8 mouse cellular contexts compared by ENCODE assay signal in genomic region chr11:32454231-32454799, GRCm38 (mm10). TPM values are rescaled to one million over a fixed set of nuclear protein-coding genes. Genes with fewer than 3 reads are reported as not detected.
A peak's percentile ranks its signal among the peaks of the same experiment; 100 is the strongest.
DNase-seq lines count a peak whose midpoint lies in the region; ATAC-seq and TF ChIP-seq lines count a peak whose summit lies in the region.

No protein-coding gene starts in this region.

- no peaks in the 10 kb centered on the region for H3K79me2 ChIP-seq in CH12.LX (replicated peaks; ENCODE audit: control insufficient read depth, extremely low read depth, insufficient read depth, poor library complexity, severe bottlenecking)

- TF ChIP-seq EP300 in CH12.LX (IDR thresholded peaks at IDR 0.05; ENCODE audit: low read length) = no peak

- DNase-seq in gastrocnemius, adult 8-10 months (ENCODE audit: low spot score in 2 of 2) = peak; percentile 11
- DNase-seq in gastrocnemius, postnatal 25 days = no peak
- no peak for DNase-seq in CH12.LX (ENCODE audit: extremely low read depth)
- DNase-seq in limb, embryonic 14.5 days (ENCODE audit: low spot score) = peak; percentile 62
- DNase-seq in c-Kit-positive CD71-positive TER-119-positive erythroid progenitor cells, embryonic 14.5 days (ENCODE audit: low spot score) = no peak
- no peak for DNase-seq in Muller cell, postnatal 12 days (ENCODE audit: inconsistent ontology term)

- in situ Hi-C loops in CH12.LX (cut with MboI; ENCODE audit: low pct_ligation_motif_present, low pct_unique_long_range_greater_than_20kb, low sequenced_read_pairs) = loop anchor here (5.0 kb wide), 2 partner anchors 33 to 138 kb away; no protein-coding TSS in a partner anchor

- WGBS in forebrain, embryonic 12.5 days = 2% methylated on average over 19 of the region's 19 CpGs
- WGBS in limb, embryonic 14.5 days = 2% methylated on average over 19 of the region's 19 CpGs
- WGBS in neural tube, embryonic 15.5 days = 1% methylated on average over 19 of the region's 19 CpGs

- dilution Hi-C loops in CH12.LX (cut with MboI; ENCODE audit: extremely low pct_ligation_motif_present, extremely low pct_unique_long_range_greater_than_20kb, low sequenced_read_pairs) = no loop called here

- TF ChIP-seq POLR2A in CH12.LX (IDR thresholded peaks at IDR 0.05; ENCODE audit: low read depth, low read length) = no peak
- no peak for TF ChIP-seq POLR2A in limb, embryonic 14.5 days (IDR thresholded peaks at IDR 0.05; ENCODE audit: borderline replicate concordance, extremely low read depth, insufficient read depth, insufficient read length)

- peak overlapping the region; percentile 55 to 78 (median 73) for H3K4me3 ChIP-seq in CH12.LX (replicated peaks in 1 of 3; ENCODE audit: low read depth in 2 of 3, low read length in 2 of 3, poor library complexity in 1 of 3)
- H3K4me3 ChIP-seq in forebrain, embryonic 12.5 days (replicated peaks) = peak overlapping the region; percentile 79
- H3K4me3 ChIP-seq in limb, embryonic 14.5 days (replicated peaks; ENCODE audit: low read length) = peak overlapping the region; percentile 92
- peak overlapping the region; percentile 89 for H3K4me3 ChIP-seq in neural tube, embryonic 15.5 days (replicated peaks)

- H3K9ac ChIP-seq in CH12.LX (ENCODE audit: insufficient read depth, low read depth) = peak overlapping the region; percentile 29; the same call in 1 of the 2 replicates
- H3K9ac ChIP-seq in forebrain, embryonic 12.5 days = peak overlapping the region; percentile 88
- peak overlapping the region; percentile 95 for H3K9ac ChIP-seq in limb, embryonic 14.5 days (ENCODE audit: low read depth, low read length, severe bottlenecking)
- peak overlapping the region; percentile 93 for H3K9ac ChIP-seq in neural tube, embryonic 15.5 days (replicated peaks)

- H3K36me3 ChIP-seq in CH12.LX (replicated peaks in 1 of 2; ENCODE audit: control insufficient read depth in 1 of 2, insufficient read depth in 1 of 2, low read length in 1 of 2) = no peaks in the 10 kb centered on the region
- no peaks in the 10 kb centered on the region for H3K36me3 ChIP-seq in forebrain, embryonic 12.5 days (replicated peaks)
- H3K36me3 ChIP-seq in limb, embryonic 14.5 days (ENCODE audit: control insufficient read depth, insufficient read depth, low read length) = no peaks in the 10 kb centered on the region
- no peaks in the 10 kb centered on the region for H3K36me3 ChIP-seq in neural tube, embryonic 15.5 days

- H3K27ac ChIP-seq in CH12.LX (ENCODE audit: insufficient read depth, low read depth) = no peak overlapping the region
- peak overlapping the region; percentile 81 for H3K27ac ChIP-seq in forebrain, embryonic 12.5 days
- H3K27ac ChIP-seq in limb, embryonic 14.5 days (replicated peaks; ENCODE audit: low read depth, low read length) = peak overlapping the region; percentile 95
- H3K27ac ChIP-seq in neural tube, embryonic 15.5 days (replicated peaks) = peak overlapping the region; percentile 98

- peak overlapping the region; percentile 44 for H3K4me2 ChIP-seq in CH12.LX (ENCODE audit: insufficient read depth, low read depth, poor library complexity, severe bottlenecking)
- peak overlapping the region; percentile 92 for H3K4me2 ChIP-seq in forebrain, embryonic 12.5 days
- H3K4me2 ChIP-seq in limb, embryonic 14.5 days (replicated peaks; ENCODE audit: low read depth, low read length, severe bottlenecking) = peak overlapping the region; percentile 68
- peak overlapping the region; percentile 94 for H3K4me2 ChIP-seq in neural tube, embryonic 15.5 days

- no peaks in the 10 kb centered on the region for H3K9me3 ChIP-seq in CH12.LX (replicated peaks; ENCODE audit: low read length)
- H3K9me3 ChIP-seq in forebrain, embryonic 12.5 days = no peaks in the 10 kb centered on the region
- H3K9me3 ChIP-seq in limb, embryonic 14.5 days (ENCODE audit: control insufficient read depth, low read length) = no peaks in the 10 kb centered on the region
- H3K9me3 ChIP-seq in neural tube, embryonic 15.5 days (replicated peaks) = no peaks in the 10 kb centered on the region

- TF ChIP-seq CTCF in CH12.LX (conservative IDR thresholded peaks at IDR 0.05 in 1 of 2, IDR thresholded peaks at IDR 0.05 in 1 of 2; ENCODE audit: low read depth in 2 of 2, low read length in 2 of 2) = no peak

- H3K4me1 ChIP-seq in CH12.LX (ENCODE audit: control insufficient read depth in 1 of 2, insufficient read depth in 2 of 2) = peaks cover 4 to 22% of the 10 kb centered on the region in 2 experiments; a peak in 3 of 4 replicates
- peaks cover 20% of the 10 kb centered on the region for H3K4me1 ChIP-seq in forebrain, embryonic 12.5 days
- peaks cover 22% of the 10 kb centered on the region for H3K4me1 ChIP-seq in limb, embryonic 14.5 days (ENCODE audit: control insufficient read depth, insufficient read depth, low read length)
- peaks cover 29% of the 10 kb centered on the region for H3K4me1 ChIP-seq in neural tube, embryonic 15.5 days

- H3K27me3 ChIP-seq in CH12.LX (replicated peaks) = peaks cover 12% of the 10 kb centered on the region
- H3K27me3 ChIP-seq in forebrain, embryonic 12.5 days = peaks cover 13% of the 10 kb centered on the region
- H3K27me3 ChIP-seq in limb, embryonic 14.5 days (ENCODE audit: control insufficient read depth, insufficient read depth, low read length) = no peaks in the 10 kb centered on the region
- H3K27me3 ChIP-seq in neural tube, embryonic 15.5 days (replicated peaks) = no peaks in the 10 kb centered on the region

- TF ChIP-seq RAD21 in CH12.LX (IDR thresholded peaks at IDR 0.05; ENCODE audit: low read depth, low read length) = no peak

- ATAC-seq in forebrain, embryonic 12.5 days (ENCODE audit: low FRiP score) = peak; percentile 39; the same call in 1 of the 2 replicates
- no peak; the same call in 1 of the 2 replicates for ATAC-seq in limb, embryonic 14.5 days (ENCODE audit: low FRiP score, low read depth)
- peak; percentile 53 for ATAC-seq in neural tube, embryonic 15.5 days (ENCODE audit: low FRiP score)

TF ChIP-seq in CH12.LX, 34 proteins besides CTCF, POLR2A, EP300 and RAD21:
- TF ChIP-seq ZNF384 (IDR thresholded peaks at IDR 0.05; ENCODE audit: low read depth, low read length) (peak; percentile 65; the same call in 1 of the 2 replicates), TBP (conservative IDR thresholded peaks at IDR 0.05; ENCODE audit: low read depth, low read length) (no peak), BHLHE40 (IDR thresholded peaks at IDR 0.05; ENCODE audit: low read depth, low read length) (peak; percentile 32; the same call in 1 of the 2 replicates)

RNA-seq across cellular contexts. Expression of gene Ubtd2, which starts 0.9 kb away (rescaled TPM):
- total RNA-seq in gastrocnemius, adult 8-10 months (2022) = 1 to 10 TPM; 6.3 to 7.2 (median 6.6) TPM
- total RNA-seq in gastrocnemius, postnatal 25 days (2021) = 10 to 100 TPM in 1 of 2 experiments, 1 to 10 TPM in 1; 9.3 to 10.5 TPM
- total RNA-seq in CH12.LX (2012; rRNA removed) = 10.3 and 13.4 TPM in 2 replicates
- total RNA-seq in CH12.LX (2014; rRNA removed) = 17.8 and 21.4 TPM in 2 replicates
- 17.4 and 18.2 TPM in 2 replicates for polyA plus RNA-seq in CH12.LX (2012; ENCODE audit: insufficient read length, low read depth)
- polyA plus RNA-seq in forebrain, embryonic 12.5 days (2016; fragmentation: Nextera tagmentation; extraction: Ambion mirVana) = 68.3 and 72.7 TPM in 2 replicates
- 74.2 and 78.1 TPM in 2 replicates for polyA plus RNA-seq in limb, embryonic 14.5 days (2012; rRNA removed)
- polyA plus RNA-seq in limb, embryonic 14.5 days (2014; fragmentation: Nextera tagmentation; extraction: Ambion mirVana) = 107 and 118 TPM in 2 replicates
- 34.9 and 38.5 TPM in 2 replicates for polyA plus RNA-seq in neural tube, embryonic 15.5 days (2015; fragmentation: Nextera tagmentation; extraction: Ambion mirVana)

Comparison
In these comparisons a context has a peak if more than half of its experiments do, and no peak if none do; other contexts are left out.
1. DNase-seq: peak in gastrocnemius, adult 8-10 months (2 of 2) and limb, embryonic 14.5 days (single experiment); none in gastrocnemius, postnatal 25 days (single experiment), CH12.LX (single experiment), c-Kit-positive CD71-positive TER-119-positive erythroid progenitor cells, embryonic 14.5 days (single experiment) and Muller cell, postnatal 12 days (single experiment).
2. H3K4me2 ChIP-seq: peak in every context shown above with its lines; median percentile 94 in neural tube, embryonic 15.5 days; 92 in forebrain, embryonic 12.5 days; 68 in limb, embryonic 14.5 days; 44 in CH12.LX.
3. H3K9ac ChIP-seq: peak in every context shown above with its lines; median percentile 95 in limb, embryonic 14.5 days; 93 in neural tube, embryonic 15.5 days; 88 in forebrain, embryonic 12.5 days; 29 in CH12.LX.
4. Peak in every context shown above with its lines, with median percentiles within 50 percentile points of each other: H3K4me3 ChIP-seq.